Mouse (Mus musculus): Measurements from ENCODE around the gene Col4a6.

GRCm38 (mm10) chrX:141384632-141385031, 89.2 kb downstream of the Col4a6 start:
- TF ChIP-seq CTCF (IDR thresholded peaks at IDR 0.05; ENCODE audit: extremely low read depth, insufficient read length, insufficient replicate concordance, low read depth, low read length), result no peak
- no peak for TF ChIP-seq POLR2A (IDR thresholded peaks at IDR 0.05; ENCODE audit: low read depth, low read length)
